In genomic region chr1:135282536-135283286, GRCm38 (mm10) we compare ENCODE assay signal across 8 mouse cellular contexts. TPM values are rescaled to one million over a fixed set of nuclear protein-coding genes. Genes with fewer than 3 reads are reported as not detected.
DNase-seq lines count a peak whose midpoint lies in the region; ATAC-seq and TF ChIP-seq lines count a peak whose summit lies in the region.

No protein-coding gene starts in this region.

- peaks cover 12% of the 10 kb centered on the region for H3K4me1 ChIP-seq in liver, adult 2 months (ENCODE audit: control insufficient read depth, insufficient read depth, low read length)
- no peaks in the 10 kb centered on the region for H3K4me1 ChIP-seq in embryonic fibroblast, embryonic 13.5 days (ENCODE audit: control insufficient read depth, insufficient read depth, low read length)
- H3K4me1 ChIP-seq in hindbrain, embryonic 11.5 days (replicated peaks; ENCODE audit: control insufficient read depth, insufficient read depth, low read length): no peaks in the 10 kb centered on the region; the same call in 1 of the 2 replicates
- H3K4me1 ChIP-seq in lung, embryonic 14.5 days (ENCODE audit: insufficient read depth): no peaks in the 10 kb centered on the region

- under 1% methylated on average over 13 of the region's 13 CpGs for WGBS in liver, adult 2 months
- WGBS in hindbrain, embryonic 11.5 days: 41% methylated on average over 13 of the region's 13 CpGs
- WGBS in lung, embryonic 14.5 days: 31% methylated on average over 13 of the region's 13 CpGs

- no peaks in the 10 kb centered on the region for H3K9me3 ChIP-seq in hindbrain, embryonic 11.5 days (ENCODE audit: control insufficient read depth, low read length)
- no peaks in the 10 kb centered on the region for H3K9me3 ChIP-seq in lung, embryonic 14.5 days (ENCODE audit: low read depth, low read length)

- H3K4me2 ChIP-seq in hindbrain, embryonic 11.5 days (replicated peaks; ENCODE audit: low read depth, low read length): peak overlapping the region; percentile 85
- H3K4me2 ChIP-seq in lung, embryonic 14.5 days: peak overlapping the region; percentile 73

- peak overlapping the region; percentile 94 for H3K9ac ChIP-seq in liver, adult 2 months (ENCODE audit: low read depth, low read length)
- H3K9ac ChIP-seq in hindbrain, embryonic 11.5 days (ENCODE audit: low read depth, low read length): peak overlapping the region; percentile 95
- H3K9ac ChIP-seq in lung, embryonic 14.5 days: peak overlapping the region; percentile 90

- no peak for ATAC-seq in hindbrain, embryonic 11.5 days (ENCODE audit: low FRiP score)
- peak; percentile 2; the same call in 1 of the 2 replicates for ATAC-seq in lung, embryonic 14.5 days (ENCODE audit: insufficient read depth)

- peak overlapping the region; percentile 88 for H3K27ac ChIP-seq in liver, adult 2 months (replicated peaks; ENCODE audit: insufficient read depth, low read depth, low read length)
- H3K27ac ChIP-seq in embryonic fibroblast, embryonic 13.5 days (ENCODE audit: insufficient read depth, low read length): 0 out of 2 replicates have a peak overlapping the region, but pooled peaks have one; percentile 38
- H3K27ac ChIP-seq in hindbrain, embryonic 11.5 days (ENCODE audit: low read depth, low read length): no peak overlapping the region
- peak overlapping the region; percentile 91 for H3K27ac ChIP-seq in lung, embryonic 14.5 days (ENCODE audit: low read depth)

- H3K79me2 ChIP-seq in liver, adult 2 months (ENCODE audit: control insufficient read depth, insufficient read depth, low read length): no peaks in the 10 kb centered on the region; the same call in 1 of the 2 replicates

- H3K36me3 ChIP-seq in liver, adult 2 months (ENCODE audit: control insufficient read depth, insufficient read depth, low read length): peaks cover 16% of the 10 kb centered on the region
- H3K36me3 ChIP-seq in hindbrain, embryonic 11.5 days (ENCODE audit: control insufficient read depth, insufficient read depth, low read length): no peaks in the 10 kb centered on the region
- peaks cover 16% of the 10 kb centered on the region; the same call in 1 of the 2 replicates for H3K36me3 ChIP-seq in lung, embryonic 14.5 days (ENCODE audit: insufficient read depth)

- no peaks in the 10 kb centered on the region for H3K27me3 ChIP-seq in liver, adult 2 months (ENCODE audit: control insufficient read depth, insufficient read depth, low read length)
- no peaks in the 10 kb centered on the region for H3K27me3 ChIP-seq in hindbrain, embryonic 11.5 days (ENCODE audit: control insufficient read depth, insufficient read depth, low read length)
- H3K27me3 ChIP-seq in lung, embryonic 14.5 days (ENCODE audit: insufficient read depth, low read length): no peaks in the 10 kb centered on the region

- no peak for TF ChIP-seq POLR2A in liver, adult 2 months (IDR thresholded peaks at IDR 0.05; ENCODE audit: extremely low read depth, insufficient read depth, low read length)
- no peak for TF ChIP-seq POLR2A in embryonic fibroblast, embryonic 13.5 days (IDR thresholded peaks at IDR 0.05; ENCODE audit: low read depth, low read length)

- H3K4me3 ChIP-seq in liver, adult 2 months (ENCODE audit: insufficient read depth, low read depth, low read length): peak overlapping the region; percentile 84
- peak overlapping the region; percentile 54 for H3K4me3 ChIP-seq in embryonic fibroblast, embryonic 13.5 days (ENCODE audit: insufficient read depth, low read length)
- H3K4me3 ChIP-seq in hindbrain, embryonic 11.5 days (ENCODE audit: low read depth, low read length): peak overlapping the region; percentile 81
- peak overlapping the region; percentile 77 for H3K4me3 ChIP-seq in lung, embryonic 14.5 days (ENCODE audit: low read depth, low read length)

- DNase-seq in liver, adult 2 months (ENCODE audit: extremely low read depth, low read depth, low spot score): peak; percentile 96
- no peak for DNase-seq in liver
- no peak for DNase-seq in hindbrain, embryonic 11.5 days (ENCODE audit: low spot score)
- peak; percentile 34 for DNase-seq in lung, embryonic 14.5 days
- DNase-seq in skeletal muscle tissue, adult 2 months (ENCODE audit: low read depth, low spot score): peak; percentile 48
- no peak for DNase-seq in cerebellum, adult 9-10 months
- DNase-seq in cerebellum, postnatal 36 days: no peak

- no peak for TF ChIP-seq CTCF in liver, adult 2 months (IDR thresholded peaks at IDR 0.05; ENCODE audit: low read depth, low read length)
- TF ChIP-seq CTCF in embryonic fibroblast, embryonic 13.5 days (IDR thresholded peaks at IDR 0.05; ENCODE audit: borderline replicate concordance, insufficient read depth, low read length): no peak
- no peak for TF ChIP-seq CTCF in lung, embryonic 14.5 days (IDR thresholded peaks at IDR 0.05; ENCODE audit: low read depth)

RNA-seq across cellular contexts. Expression of gene Rnpep, which starts 1.2 kb away (rescaled TPM):
- 18.7 and 20.2 TPM in 2 replicates for total RNA-seq in liver, adult 2 months (2014; rRNA removed)
- polyA plus RNA-seq in liver, adult 2 months (2012; rRNA removed): 16.0 and 22.0 TPM in 2 replicates
- 49.3 and 58.6 TPM in 2 replicates for polyA plus RNA-seq in embryonic fibroblast, embryonic 13.5 days (2011; ENCODE audit: insufficient read length, low read depth, missing spikeins)
- 96.8 and 104 TPM in 2 replicates for polyA plus RNA-seq in hindbrain, embryonic 11.5 days (2014; fragmentation: Nextera tagmentation; extraction: Ambion mirVana)
- polyA plus RNA-seq in lung, embryonic 14.5 days (2014; fragmentation: Nextera tagmentation; extraction: Ambion mirVana): 96.6 and 99.2 TPM in 2 replicates

RNA-seq across cellular contexts. Expression of gene Elf3, which starts 24.3 kb away (rescaled TPM):
- total RNA-seq in liver, adult 2 months (2014; rRNA removed): 0.13 and 0.18 TPM in 2 replicates
- 0.41 and 0.64 TPM in 2 replicates for polyA plus RNA-seq in liver, adult 2 months (2012; rRNA removed)
- not detected in 2 replicates for polyA plus RNA-seq in embryonic fibroblast, embryonic 13.5 days (2011; ENCODE audit: insufficient read length, low read depth, missing spikeins)
- 0.73 and 2.0 TPM in 2 replicates for polyA plus RNA-seq in hindbrain, embryonic 11.5 days (2014; fragmentation: Nextera tagmentation; extraction: Ambion mirVana)
- polyA plus RNA-seq in lung, embryonic 14.5 days (2014; fragmentation: Nextera tagmentation; extraction: Ambion mirVana): 12.3 and 13.5 TPM in 2 replicates

RNA-seq across cellular contexts. Expression of gene Timm17a, which starts 30.9 kb away (rescaled TPM):
- total RNA-seq in liver, adult 2 months (2014; rRNA removed): 17.9 and 22.0 TPM in 2 replicates
- polyA plus RNA-seq in liver, adult 2 months (2012; rRNA removed): 27.9 and 34.3 TPM in 2 replicates
- 108 and 181 TPM in 2 replicates for polyA plus RNA-seq in embryonic fibroblast, embryonic 13.5 days (2011; ENCODE audit: insufficient read length, low read depth, missing spikeins)
- polyA plus RNA-seq in hindbrain, embryonic 11.5 days (2014; fragmentation: Nextera tagmentation; extraction: Ambion mirVana): 169 and 175 TPM in 2 replicates
- 177 and 189 TPM in 2 replicates for polyA plus RNA-seq in lung, embryonic 14.5 days (2014; fragmentation: Nextera tagmentation; extraction: Ambion mirVana)

RNA-seq across cellular contexts. Expression of gene Lmod1, which starts 41.9 kb away (rescaled TPM):
- total RNA-seq in liver, adult 2 months (2014; rRNA removed): 0.09 and 0.13 TPM in 2 replicates
- 0.16 and 0.17 TPM in 2 replicates for polyA plus RNA-seq in liver, adult 2 months (2012; rRNA removed)
- 47.9 and 79.9 TPM in 2 replicates for polyA plus RNA-seq in embryonic fibroblast, embryonic 13.5 days (2011; ENCODE audit: insufficient read length, low read depth, missing spikeins)
- polyA plus RNA-seq in hindbrain, embryonic 11.5 days (2014; fragmentation: Nextera tagmentation; extraction: Ambion mirVana): 0.32 and 0.45 TPM in 2 replicates
- 3.1 and 3.8 TPM in 2 replicates for polyA plus RNA-seq in lung, embryonic 14.5 days (2014; fragmentation: Nextera tagmentation; extraction: Ambion mirVana)

Comparison
In these comparisons a context has a peak if more than half of its experiments do, and no peak if none do; other contexts are left out.
1. DNase-seq: peak in liver, adult 2 months (single experiment), lung, embryonic 14.5 days (single experiment) and skeletal muscle tissue, adult 2 months (single experiment); none in liver (single experiment), hindbrain, embryonic 11.5 days (single experiment), cerebellum, adult 9-10 months (single experiment) and cerebellum, postnatal 36 days (0 of 2).
2. Peak in every context shown above with its lines, with median percentiles within 50 percentile points of each other: H3K4me3 ChIP-seq and H3K9ac ChIP-seq.